In genomic region chr3:61362821-61363160, GRCm38 (mm10) we compare ENCODE assay signal across 8 mouse cellular contexts. TPM values are rescaled to one million over a fixed set of nuclear protein-coding genes. Genes with fewer than 3 reads are reported as not detected.
DNase-seq lines count a peak whose midpoint lies in the region; ATAC-seq and TF ChIP-seq lines count a peak whose summit lies in the region.

No protein-coding gene starts in this region.

- no peaks in the 10 kb centered on the region for H3K27me3 ChIP-seq in forebrain, embryonic 11.5 days (ENCODE audit: control insufficient read depth, insufficient read depth, low read length)
- H3K27me3 ChIP-seq in limb, embryonic 13.5 days, result no peaks in the 10 kb centered on the region
- no peaks in the 10 kb centered on the region for H3K27me3 ChIP-seq in midbrain, postnatal 0 days (ENCODE audit: insufficient read depth, low read length)

- no peak for ATAC-seq in forebrain, embryonic 11.5 days (replicated peaks; ENCODE audit: low FRiP score)
- no peak for ATAC-seq in limb, embryonic 13.5 days (ENCODE audit: low FRiP score, low read depth)
- ATAC-seq in midbrain, postnatal 0 days (ENCODE audit: low FRiP score), result no peak
- ATAC-seq in CD4-positive, CD25-positive, alpha-beta regulatory T cell, adult 4 months, result no peak

- H3K4me1 ChIP-seq in forebrain, embryonic 11.5 days (replicated peaks; ENCODE audit: control insufficient read depth, insufficient read depth, low read length), result no peaks in the 10 kb centered on the region
- H3K4me1 ChIP-seq in limb, embryonic 13.5 days, result peaks cover 23% of the 10 kb centered on the region
- H3K4me1 ChIP-seq in midbrain, postnatal 0 days (ENCODE audit: insufficient read depth, low read length), result peaks cover 9% of the 10 kb centered on the region; the same call in 1 of the 2 replicates

- H3K9ac ChIP-seq in forebrain, embryonic 11.5 days (ENCODE audit: low read length), result peak overlapping the region; percentile 61
- peak overlapping the region; percentile 70 for H3K9ac ChIP-seq in limb, embryonic 13.5 days
- peak overlapping the region; percentile 57 for H3K9ac ChIP-seq in midbrain, postnatal 0 days (replicated peaks; ENCODE audit: low read length, poor library complexity, severe bottlenecking)

- peak overlapping the region; percentile 98 for H3K4me3 ChIP-seq in left cerebral cortex, adult 2 months
- H3K4me3 ChIP-seq in forebrain, embryonic 11.5 days (ENCODE audit: low read depth, low read length), result peak overlapping the region; percentile 82
- peak overlapping the region; percentile 89 for H3K4me3 ChIP-seq in limb, embryonic 13.5 days
- H3K4me3 ChIP-seq in midbrain, postnatal 0 days (ENCODE audit: low read depth, low read length), result peak overlapping the region; percentile 95

- intact Hi-C loops in left cerebral cortex, adult 2 months (cut with DNase I), result loop anchor here (5.0 kb wide), 3 partner anchors 95 to 830 kb away; no protein-coding TSS in a partner anchor
- intact Hi-C loops in left cerebral cortex, postnatal 36 days (cut with DNase I), result loop anchor here (5.0 to 10.0 kb wide), 2 partner anchors 95 to 472 kb away; no protein-coding TSS in a partner anchor

- DNase-seq in left cerebral cortex, adult 2 months (ENCODE audit: extremely low spot score in 1 of 2, low spot score in 2 of 2), result peak in 1 of 2 experiments; percentile 55
- no peak for DNase-seq in left cerebral cortex, postnatal 36 days (ENCODE audit: low spot score in 2 of 2)
- no peak for DNase-seq in forebrain, embryonic 11.5 days (ENCODE audit: low spot score)
- peak; percentile 7 for DNase-seq in midbrain, postnatal 0 days (ENCODE audit: low spot score)
- DNase-seq in adrenal gland, adult 2 months, result no peak
- DNase-seq in kidney, adult 18-20 months, result no peak

- H3K4me2 ChIP-seq in forebrain, embryonic 11.5 days (ENCODE audit: low read depth, low read length, severe bottlenecking), result peak overlapping the region; percentile 83
- H3K4me2 ChIP-seq in limb, embryonic 13.5 days (replicated peaks), result peak overlapping the region; percentile 87
- H3K4me2 ChIP-seq in midbrain, postnatal 0 days (ENCODE audit: low read depth, low read length, poor library complexity, severe bottlenecking), result peak overlapping the region; percentile 96

- H3K27ac ChIP-seq in left cerebral cortex, adult 2 months, result peak overlapping the region; percentile 86
- H3K27ac ChIP-seq in forebrain, embryonic 11.5 days (ENCODE audit: low read depth, low read length), result peak overlapping the region; percentile 75
- peak overlapping the region; percentile 82 for H3K27ac ChIP-seq in limb, embryonic 13.5 days
- peak overlapping the region; percentile 71 for H3K27ac ChIP-seq in midbrain, postnatal 0 days (ENCODE audit: low read depth, low read length)

- H3K36me3 ChIP-seq in forebrain, embryonic 11.5 days (ENCODE audit: control insufficient read depth, insufficient read depth, low read length), result no peaks in the 10 kb centered on the region
- H3K36me3 ChIP-seq in limb, embryonic 13.5 days, result no peaks in the 10 kb centered on the region; the same call in 1 of the 2 replicates
- no peaks in the 10 kb centered on the region for H3K36me3 ChIP-seq in midbrain, postnatal 0 days (ENCODE audit: insufficient read depth, low read length)

- no peak for TF ChIP-seq CTCF in left cerebral cortex, adult 2 months (IDR thresholded peaks at IDR 0.05)
- no peak for TF ChIP-seq CTCF in midbrain, postnatal 0 days (IDR thresholded peaks at IDR 0.05)

- WGBS in forebrain, embryonic 11.5 days, result 5% methylated on average over 9 of the region's 9 CpGs
- 7% methylated on average over 9 of the region's 9 CpGs for WGBS in limb, embryonic 13.5 days
- 4% methylated on average over 9 of the region's 9 CpGs for WGBS in midbrain, postnatal 0 days

- H3K9me3 ChIP-seq in forebrain, embryonic 11.5 days (ENCODE audit: control insufficient read depth, low read length), result no peaks in the 10 kb centered on the region
- no peaks in the 10 kb centered on the region for H3K9me3 ChIP-seq in limb, embryonic 13.5 days
- H3K9me3 ChIP-seq in midbrain, postnatal 0 days (ENCODE audit: low read length), result no peaks in the 10 kb centered on the region

RNA-seq across cellular contexts. Expression of gene Rap2b, which starts 1.4 kb away (rescaled TPM):
- 10 to 100 TPM; 35.2 to 38.5 TPM for total RNA-seq in left cerebral cortex, adult 2 months (2021)
- total RNA-seq in left cerebral cortex, postnatal 36 days (2021), result 10 to 100 TPM; 41.2 to 42.6 TPM
- 14.4 and 14.7 TPM in 2 replicates for polyA plus RNA-seq in forebrain, embryonic 11.5 days (2014; fragmentation: Nextera tagmentation; extraction: Ambion mirVana)
- polyA plus RNA-seq in limb, embryonic 13.5 days (2015; fragmentation: Nextera tagmentation; extraction: Ambion mirVana), result 12.7 and 12.8 TPM in 2 replicates
- 7.6 and 12.0 TPM in 2 replicates for total RNA-seq in midbrain, postnatal 0 days (2014; rRNA removed)
- polyA plus RNA-seq in midbrain, postnatal 0 days (2015; fragmentation: Nextera tagmentation; extraction: Ambion mirVana), result 14.9 and 16.8 TPM in 2 replicates
- 1 to 10 TPM; 2.7 to 5.0 TPM for total RNA-seq in adrenal gland, adult 2 months (2021)
- polyA plus RNA-seq in adrenal gland, adult 2 months (2012; rRNA removed), result 4.2 and 6.4 TPM in 2 replicates
- polyA plus RNA-seq in CD4-positive, CD25-positive, alpha-beta regulatory T cell, adult 4 months (2017; shearing (Covaris generic)), result 10 to 100 TPM; 13.5 to 17.8 TPM

RNA-seq across cellular contexts. Expression of gene B430305J03Rik, which starts 3.0 kb away (rescaled TPM):
- 1 to 10 TPM; 2.6 to 3.1 TPM for total RNA-seq in left cerebral cortex, adult 2 months (2021)
- 1 to 10 TPM; 2.8 to 2.9 TPM for total RNA-seq in left cerebral cortex, postnatal 36 days (2021)
- not detected in 2 replicates for polyA plus RNA-seq in forebrain, embryonic 11.5 days (2014; fragmentation: Nextera tagmentation; extraction: Ambion mirVana)
- not detected in 2 replicates for polyA plus RNA-seq in limb, embryonic 13.5 days (2015; fragmentation: Nextera tagmentation; extraction: Ambion mirVana)
- 1.8 and 2.6 TPM in 2 replicates for total RNA-seq in midbrain, postnatal 0 days (2014; rRNA removed)
- polyA plus RNA-seq in midbrain, postnatal 0 days (2015; fragmentation: Nextera tagmentation; extraction: Ambion mirVana), result not detected in 2 replicates
- under 1 TPM in 1 of 2 experiments, not detected in 1; 0.09 TPM for total RNA-seq in adrenal gland, adult 2 months (2021)
- polyA plus RNA-seq in adrenal gland, adult 2 months (2012; rRNA removed), result 0.15 and 0.21 TPM in 2 replicates
- not detected for polyA plus RNA-seq in CD4-positive, CD25-positive, alpha-beta regulatory T cell, adult 4 months (2017; shearing (Covaris generic))
